Mouse (Mus musculus) ES-Bruce4 (cell line): ENCODE measurements around the gene Fez1.

Experiments
- CTCF ChIP-seq: IDR thresholded peaks from one replicate; pipeline ENCODE4 v1.8.1; 2011; ENCODE audit warnings: low read depth, low read length
- EP300 ChIP-seq: IDR thresholded peaks from 2 replicates; pipeline ENCODE4 v1.6.1; 2011; ENCODE audit warnings: low read depth, low read length; ENCODE audit not compliant: insufficient read depth
- POLR2A ChIP-seq: IDR thresholded peaks from one replicate; pipeline ENCODE4 v1.8.1; 2011; ENCODE audit warnings: low read length; ENCODE audit not compliant: insufficient read depth

DNA sequence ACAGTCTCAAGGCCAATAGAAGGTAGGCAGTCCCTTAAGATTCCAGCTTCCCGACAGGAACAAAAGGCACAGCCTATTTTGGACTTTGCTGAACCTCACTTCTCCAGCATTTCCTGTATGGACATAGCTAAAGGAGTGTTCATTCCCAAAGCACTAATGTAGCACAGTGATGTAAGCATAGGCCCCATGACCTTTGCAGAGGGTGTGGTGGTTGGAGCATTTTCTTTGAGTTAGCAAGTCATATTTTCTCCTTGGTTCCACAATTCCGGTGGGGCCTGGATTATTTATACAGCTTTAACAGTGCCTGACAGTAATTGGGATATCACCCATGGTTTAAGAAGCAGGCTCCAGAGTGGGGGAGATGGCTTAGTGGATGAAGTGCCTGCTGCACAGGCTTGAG, 27.0 kb downstream of the Fez1 start:
- TF ChIP-seq POLR2A (no peak), CTCF (no peak), EP300 (no peak)
